Mouse (Mus musculus): Measurements from ENCODE around the gene Csrnp3.

The Csrnp3 gene

GRCm38 (mm10) chr2:66024837-66025236 is 179.3 kb downstream of the Csrnp3 start:
- no peak for DNase-seq

GRCm38 (mm10) chr2:66028812-66029211 is 183.2 kb downstream of the Csrnp3 start:
- DNase-seq, result no peak

- peak in 1 of 2 experiments; percentile 21 for DNase-seq
These were observed 189.5 kb downstream of the Csrnp3 start for GRCm38 (mm10) chr2:66034907-66035679.

- no peak for DNase-seq
These were observed 195.0 kb downstream of the Csrnp3 start for GRCm38 (mm10) chr2:66040611-66041010.

GRCm38 (mm10) chr2:66041203-66041916 is 195.8 kb downstream of the Csrnp3 start:
- DNase-seq, result peak in 1 of 2 experiments; percentile 14

GRCm38 (mm10) chr2:66041917-66042419 is 196.4 kb downstream of the Csrnp3 start:
- DNase-seq, result peak; percentile 72 to 77

- peak in 1 of 2 experiments; percentile 19 for DNase-seq
These were observed 198.2 kb downstream of the Csrnp3 start for GRCm38 (mm10) chr2:66043441-66044404.

GRCm38 (mm10) chr2:66044405-66045089 is 199.0 kb downstream of the Csrnp3 start:
- no peak for DNase-seq

- DNase-seq, result no peak
These were observed 217.7 kb downstream of the Csrnp3 start for GRCm38 (mm10) chr2:66063291-66063690.

GRCm38 (mm10) chr2:66069454-66069853 is 223.9 kb downstream of the Csrnp3 start:
- no peak for DNase-seq

GRCm38 (mm10) chr2:66080731-66081130 is 235.2 kb downstream of the Csrnp3 start:
- no peak for DNase-seq

Measured in cerebellum, postnatal 25 days (tissue).